Mouse (Mus musculus) urinary bladder, adult 2 months (tissue): ENCODE data around the gene Herc1. TPM values are rescaled to one million over a fixed set of nuclear protein-coding genes. Genes with fewer than 3 reads are reported as not detected.

Experiments
- DNase-seq: peaks from one replicate; pipeline ENCODE4 v3.0.0; 2022; ENCODE audit warnings: low spot score
- polyA plus RNA-seq: library from polyadenylated mRNA; depleted of rRNA; stranded (reverse); fragments of >200 nt; gene quantifications from 2 replicates; pipeline ENCODE4 v1.2.3, GENCODE M21; 2012; rRNA removed

Gene Herc1
- 19.9 and 20.9 TPM in 2 replicates for polyA plus RNA-seq

GRCm38 (mm10) chr9:66349860-66350787 lies at the start of gene Herc1:
TSS of gene Herc1 (plus strand) at chr9:66350450.
- DNase-seq: peak; percentile 88

GRCm38 (mm10) chr9:66304320-66305090 lies 45.7 kb upstream of the Herc1 start:
- DNase-seq: no peak

- no peak for DNase-seq
Observed at GRCm38 (mm10) chr9:66305121-66306112, 44.8 kb upstream of the Herc1 start.

GRCm38 (mm10) chr9:66306414-66306813 lies 43.8 kb upstream of the Herc1 start:
- DNase-seq: no peak

GRCm38 (mm10) chr9:66307341-66307740 lies 42.9 kb upstream of the Herc1 start:
- DNase-seq: no peak

- no peak for DNase-seq
Observed at GRCm38 (mm10) chr9:66308741-66309140, 41.5 kb upstream of the Herc1 start.

GRCm38 (mm10) chr9:66311458-66311857 lies 38.8 kb upstream of the Herc1 start:
- no peak for DNase-seq

GRCm38 (mm10) chr9:66316603-66317002 lies 33.6 kb upstream of the Herc1 start:
- no peak for DNase-seq

- no peak for DNase-seq
Observed at GRCm38 (mm10) chr9:66322010-66322931, 28.0 kb upstream of the Herc1 start.

- no peak for DNase-seq
Observed at GRCm38 (mm10) chr9:66326879-66327278, 23.4 kb upstream of the Herc1 start.

GRCm38 (mm10) chr9:66329474-66329873 lies 20.8 kb upstream of the Herc1 start:
- DNase-seq: no peak

GRCm38 (mm10) chr9:66330437-66330836 lies 19.8 kb upstream of the Herc1 start:
- no peak for DNase-seq

GRCm38 (mm10) chr9:66331548-66331947 lies 18.7 kb upstream of the Herc1 start:
- no peak for DNase-seq

- DNase-seq: no peak
Observed at GRCm38 (mm10) chr9:66332393-66332792, 17.9 kb upstream of the Herc1 start.

- DNase-seq: no peak
Observed at GRCm38 (mm10) chr9:66337280-66337679, 13.0 kb upstream of the Herc1 start.

GRCm38 (mm10) chr9:66338005-66338782 lies 12.1 kb upstream of the Herc1 start:
- DNase-seq: no peak

GRCm38 (mm10) chr9:66339714-66340113 lies 10.5 kb upstream of the Herc1 start:
- DNase-seq: no peak

GRCm38 (mm10) chr9:66340394-66341094 lies 9.7 kb upstream of the Herc1 start:
- no peak for DNase-seq
